Mouse (Mus musculus): ENCODE measurements around the gene Prdx5. TPM values are rescaled to one million over a fixed set of nuclear protein-coding genes. Genes with fewer than 3 reads are reported as not detected.

Gene Prdx5
- polyA plus RNA-seq (2012; rRNA removed; ENCODE audit: low replicate concordance), result 173 and 198 TPM in 2 replicates

GRCm38 (mm10) chr19:6909507-6910289, at the start of gene Prdx5, which contains the start of gene Trmt112:
Prdx5 (minus strand) TSS chr19:6910106.
Trmt112 (plus strand) TSS chr19:6909698.

DNA sequence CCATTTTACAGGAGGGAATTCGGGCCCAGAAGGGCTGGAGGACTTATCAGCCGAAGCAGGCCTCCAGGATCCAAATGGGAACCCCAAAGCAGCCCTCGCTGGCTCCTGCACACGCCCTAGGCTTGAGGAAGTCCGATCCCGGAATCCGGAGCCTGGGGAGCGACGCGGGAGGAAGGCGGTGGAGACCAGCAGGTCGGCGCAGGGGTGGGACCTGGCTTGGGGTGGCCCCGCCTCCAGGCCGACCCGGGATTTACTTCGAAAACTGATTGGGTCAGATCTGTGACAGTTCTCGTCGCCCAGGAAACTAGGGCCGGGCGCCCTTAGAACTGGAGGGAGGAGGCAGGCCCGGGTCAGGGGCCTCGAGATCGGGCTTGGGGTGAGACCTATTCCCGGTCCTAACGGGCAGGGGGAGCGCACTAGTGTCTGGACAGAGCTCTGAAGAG, 32.4 kb upstream of the Prdx5 start, which contains the start of gene Gpr137:
Gene Gpr137 (minus strand): TSS at position 232 of the 443 bp plus-strand sequence.

GRCm38 (mm10) chr19:6941372-6942248, 31.7 kb upstream of the Prdx5 start, which contains the start of gene Bad:
Bad (plus strand) TSS chr19:6941861.

GRCm38 (mm10) chr19:6934195-6934977, 24.5 kb upstream of the Prdx5 start, which contains the start of gene Kcnk4:
Kcnk4 (minus strand) TSS chr19:6934515.

DNA sequence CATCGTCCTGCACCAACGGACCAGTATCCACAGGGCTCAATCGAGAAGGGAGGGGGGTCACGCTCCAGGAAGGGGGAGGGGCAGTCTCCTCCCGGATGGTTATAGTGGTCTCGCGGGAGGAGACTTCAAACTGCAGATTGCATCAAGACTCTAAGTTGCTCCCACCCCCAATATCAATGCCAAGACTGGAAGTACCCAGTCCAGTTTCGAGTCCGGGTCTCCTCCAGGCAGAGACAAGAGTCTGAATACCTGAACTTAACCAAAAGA, 15.3 kb upstream of the Prdx5 start, which contains the start of gene Catsperz:
Gene Catsperz (minus strand): TSS at position 74 of the 267 bp plus-strand sequence.

DNA sequence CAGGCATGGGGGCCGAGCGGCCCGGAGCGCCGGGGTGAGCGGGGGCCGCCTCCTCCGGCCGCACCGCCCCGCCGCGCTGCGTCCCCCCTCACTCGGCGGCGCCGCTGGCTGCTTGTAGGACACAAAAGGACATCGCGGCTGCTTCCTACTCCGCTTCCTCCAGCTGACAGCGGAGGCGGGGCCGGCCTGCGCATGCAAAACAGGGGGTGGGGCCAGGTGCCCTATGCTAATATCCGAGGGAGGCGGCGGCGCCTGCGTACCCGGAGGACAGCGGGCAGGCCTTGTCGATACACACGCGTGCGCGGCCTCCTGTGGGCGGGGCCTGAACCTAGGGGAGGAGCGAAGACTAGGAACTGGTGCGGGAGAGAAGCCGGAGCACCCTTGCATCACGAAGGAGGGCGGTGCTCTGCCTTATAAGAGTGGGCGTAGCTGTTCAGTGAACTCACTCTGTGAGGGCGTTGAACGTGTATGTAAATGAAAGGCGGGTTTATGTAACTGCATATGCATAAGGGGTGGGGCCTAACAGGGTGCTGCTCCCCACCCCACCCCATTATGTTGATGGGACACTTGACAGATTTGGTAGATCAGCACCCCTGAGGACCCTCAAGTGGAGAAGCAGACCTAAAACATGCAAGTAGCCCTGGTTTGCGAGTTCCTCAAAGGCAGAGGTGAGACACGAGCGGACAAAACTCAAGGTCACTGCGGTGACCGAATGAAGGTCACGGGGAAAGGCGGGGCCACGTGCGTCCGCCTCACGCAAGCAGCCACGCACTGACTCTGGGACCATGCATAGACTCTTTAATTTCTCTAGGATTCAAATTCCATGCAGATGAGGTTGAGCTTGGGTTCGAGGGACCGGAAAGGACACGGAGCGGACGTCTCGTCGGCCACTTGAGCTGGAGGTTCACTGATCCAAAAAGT, 12.0 kb upstream of the Prdx5 start, which contains the start of gene Esrra:
Gene Esrra (minus strand): TSS at position 167 of the 921 bp plus-strand sequence.

DNA sequence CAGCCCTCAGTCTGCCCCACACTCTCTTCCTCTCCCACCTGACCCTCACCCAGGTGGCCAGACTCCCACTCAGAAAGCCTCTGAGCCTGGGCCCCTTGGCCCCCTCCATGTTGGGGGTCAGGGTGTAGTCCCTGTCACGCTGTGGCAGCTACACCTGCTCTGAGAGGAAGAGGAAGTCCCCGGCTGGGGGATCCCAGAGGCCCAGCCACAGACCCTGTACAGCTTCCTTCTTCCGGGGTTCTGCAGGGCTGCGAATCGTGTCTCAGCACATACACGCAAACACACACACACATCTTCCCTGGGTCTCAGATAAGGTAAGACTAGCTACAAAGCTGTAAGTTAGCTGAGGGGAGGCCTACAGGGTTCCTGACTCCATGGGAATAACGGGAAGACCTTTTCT, 51.9 kb downstream of the Prdx5 start, which contains the start of gene Ccdc88b:
Gene Ccdc88b (minus strand): TSS at position 181 of the 400 bp plus-strand sequence.

Other genes starting within 250 kb of the Prdx5 start
- 40.3 and 55.5 TPM in 2 replicates for gene Rps6ka4, start 69.5 kb downstream of the Prdx5 start, polyA plus RNA-seq (2012; rRNA removed; ENCODE audit: low replicate concordance)
- 28.0 and 29.4 TPM in 2 replicates for gene Ccdc88b, start 51.9 kb downstream of the Prdx5 start, polyA plus RNA-seq (2012; rRNA removed; ENCODE audit: low replicate concordance)
- gene Trmt112, start 408 bp downstream of the Prdx5 start, polyA plus RNA-seq (2012; rRNA removed; ENCODE audit: low replicate concordance), result 47.0 and 71.7 TPM in 2 replicates
- gene Esrra, start 11.7 kb upstream of the Prdx5 start, polyA plus RNA-seq (2012; rRNA removed; ENCODE audit: low replicate concordance), result 295 and 547 TPM in 2 replicates
- gene Catsperz, start 15.3 kb upstream of the Prdx5 start, polyA plus RNA-seq (2012; rRNA removed; ENCODE audit: low replicate concordance), result not detected in 2 replicates
- not detected in 2 replicates for gene Kcnk4, start 24.4 kb upstream of the Prdx5 start, polyA plus RNA-seq (2012; rRNA removed; ENCODE audit: low replicate concordance)
- gene Bad, start 31.8 kb upstream of the Prdx5 start, polyA plus RNA-seq (2012; rRNA removed; ENCODE audit: low replicate concordance), result 87.2 and 152 TPM in 2 replicates
- 116 and 165 TPM in 2 replicates for gene Gpr137, start 32.4 kb upstream of the Prdx5 start, polyA plus RNA-seq (2012; rRNA removed; ENCODE audit: low replicate concordance)
- gene Ppp1r14b, start 64.9 kb upstream of the Prdx5 start, polyA plus RNA-seq (2012; rRNA removed; ENCODE audit: low replicate concordance), result 114 and 131 TPM in 2 replicates
- 470 and 523 TPM in 2 replicates for gene Plcb3, start 66.4 kb upstream of the Prdx5 start, polyA plus RNA-seq (2012; rRNA removed; ENCODE audit: low replicate concordance)
- gene Fkbp2, start 70.4 kb upstream of the Prdx5 start, polyA plus RNA-seq (2012; rRNA removed; ENCODE audit: low replicate concordance), result 26.0 and 27.9 TPM in 2 replicates
- gene Vegfb, start 77.5 kb upstream of the Prdx5 start, polyA plus RNA-seq (2012; rRNA removed; ENCODE audit: low replicate concordance), result 28.2 and 41.3 TPM in 2 replicates
- gene Dnajc4, start 82.5 kb upstream of the Prdx5 start, polyA plus RNA-seq (2012; rRNA removed; ENCODE audit: low replicate concordance), result 35.7 and 47.7 TPM in 2 replicates
- 44.2 and 67.5 TPM in 2 replicates for gene Nudt22, start 86.0 kb upstream of the Prdx5 start, polyA plus RNA-seq (2012; rRNA removed; ENCODE audit: low replicate concordance)
- gene Trpt1, start 86.0 kb upstream of the Prdx5 start, polyA plus RNA-seq (2012; rRNA removed; ENCODE audit: low replicate concordance), result 8.4 and 10.9 TPM in 2 replicates
- gene Fermt3, start 109.4 kb upstream of the Prdx5 start, polyA plus RNA-seq (2012; rRNA removed; ENCODE audit: low replicate concordance), result 8.8 and 17.2 TPM in 2 replicates
- 15.1 and 19.1 TPM in 2 replicates for gene Stip1, start 129.9 kb upstream of the Prdx5 start, polyA plus RNA-seq (2012; rRNA removed; ENCODE audit: low replicate concordance)
- 39.6 and 55.8 TPM in 2 replicates for gene Macrod1, start 146.7 kb upstream of the Prdx5 start, polyA plus RNA-seq (2012; rRNA removed; ENCODE audit: low replicate concordance)
- 0.05 and 0.15 TPM in 2 replicates for gene Flrt1, start 195.6 kb upstream of the Prdx5 start, polyA plus RNA-seq (2012; rRNA removed; ENCODE audit: low replicate concordance)